Mouse (Mus musculus) cerebellum, adult 9-10 months (tissue): ENCODE measurements at regions not wholly inside any gene's neighbourhood (a gene's known extent, or its start where the extent isn't known, plus 50 kb on each side); places are given as distances from the start of the nearest gene placed in this dataset.

Experiments used
- DNase-seq: peaks from one replicate; pipeline ENCODE4 v3.0.0; 2022

GRCm38 (mm10) chr4:127619870-127620269 is 261.9 kb upstream of the Gjb5 start:
- DNase-seq, result no peak

- DNase-seq, result peak; percentile 21
These were observed 254.8 kb upstream of the Gjb5 start for GRCm38 (mm10) chr4:127612761-127613160.

DNA sequence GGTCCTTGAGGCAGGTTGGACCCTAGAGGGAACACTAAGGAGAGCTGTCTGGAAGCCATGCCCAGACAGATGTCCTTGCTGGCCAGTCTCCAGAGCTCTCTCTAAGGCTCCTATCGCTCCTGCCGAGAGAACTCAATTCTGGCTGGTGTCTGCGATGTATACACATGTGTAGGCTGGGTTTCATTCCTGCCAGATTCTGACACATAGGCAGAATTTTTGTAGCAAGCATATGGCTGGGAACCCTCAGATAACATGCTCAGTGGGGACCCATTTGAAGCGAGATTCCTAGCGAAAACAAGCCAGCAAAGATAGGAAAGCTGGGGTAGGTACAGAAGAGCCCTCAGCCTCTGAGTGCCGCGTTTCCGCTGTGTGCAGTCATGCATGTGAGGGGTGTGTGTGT is 242.9 kb upstream of the Gjb5 start:
- no peak for DNase-seq

GRCm38 (mm10) chr4:127598610-127599009 is 240.6 kb upstream of the Gjb5 start:
- DNase-seq, result no peak

DNA sequence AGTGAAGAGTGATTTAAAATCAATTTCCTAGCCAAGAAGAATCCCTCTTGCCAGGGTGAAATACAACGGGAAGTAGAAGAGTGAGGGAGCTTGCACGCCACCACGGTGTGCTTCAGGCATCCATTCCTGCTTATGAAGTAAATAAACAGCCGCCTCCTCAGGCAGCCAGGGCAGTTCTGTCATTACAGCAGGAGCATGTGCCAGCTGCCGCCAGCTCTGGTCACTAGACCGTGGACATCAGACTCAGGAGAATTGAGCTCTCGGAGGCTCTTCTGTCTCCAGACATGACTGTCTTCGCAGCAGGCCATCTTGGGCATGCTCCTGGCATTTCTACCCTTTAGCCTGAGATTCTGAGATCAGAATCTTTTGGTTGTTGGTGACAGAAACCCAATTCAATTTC is 236.1 kb upstream of the Gjb5 start:
- no peak for DNase-seq

DNA sequence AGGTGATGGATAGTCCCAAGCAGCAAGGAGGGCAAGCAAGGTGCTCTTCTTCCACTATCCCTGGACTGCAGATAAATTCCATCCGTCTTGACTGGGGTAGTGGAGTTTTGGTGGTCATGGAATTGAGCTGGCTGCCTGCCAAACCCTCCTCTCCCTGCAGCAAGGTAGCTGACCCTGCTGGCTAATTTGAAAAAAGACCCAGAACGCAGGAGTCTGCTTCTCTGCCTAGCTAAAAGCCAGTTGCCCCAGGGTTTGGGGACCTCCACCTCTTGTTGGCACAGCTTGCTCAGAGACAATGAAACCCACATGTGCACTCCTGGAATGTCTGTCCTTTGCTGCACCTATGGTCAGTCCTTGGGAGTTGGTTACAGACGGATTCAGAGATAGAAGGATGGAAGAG is 233.6 kb upstream of the Gjb5 start:
- DNase-seq, result no peak

GRCm38 (mm10) chr4:127586822-127587221 is 228.8 kb upstream of the Gjb5 start:
- no peak for DNase-seq

DNA sequence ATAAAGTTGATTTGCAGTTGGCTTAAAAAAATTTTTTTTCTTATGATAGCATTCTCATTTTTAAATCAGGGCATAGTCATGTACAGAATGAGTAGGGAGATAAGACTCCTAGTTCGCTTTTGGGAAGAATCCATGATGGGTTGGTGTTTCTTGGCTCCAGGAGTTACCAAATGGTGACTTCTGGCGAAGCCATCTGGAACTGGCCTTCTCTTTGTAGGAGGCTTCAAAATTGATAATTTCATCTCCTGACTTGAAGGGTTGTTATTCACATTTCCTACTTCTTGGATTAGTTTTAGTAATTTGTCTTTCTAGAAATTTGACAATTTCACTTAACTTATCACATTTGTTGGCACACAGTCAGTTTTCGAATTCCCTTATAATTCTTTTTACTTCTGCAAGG is 218.5 kb upstream of the Gjb5 start:
- DNase-seq, result peak; percentile 16

GRCm38 (mm10) chr4:127562602-127563001 is 204.6 kb upstream of the Gjb5 start:
- no peak for DNase-seq

DNA sequence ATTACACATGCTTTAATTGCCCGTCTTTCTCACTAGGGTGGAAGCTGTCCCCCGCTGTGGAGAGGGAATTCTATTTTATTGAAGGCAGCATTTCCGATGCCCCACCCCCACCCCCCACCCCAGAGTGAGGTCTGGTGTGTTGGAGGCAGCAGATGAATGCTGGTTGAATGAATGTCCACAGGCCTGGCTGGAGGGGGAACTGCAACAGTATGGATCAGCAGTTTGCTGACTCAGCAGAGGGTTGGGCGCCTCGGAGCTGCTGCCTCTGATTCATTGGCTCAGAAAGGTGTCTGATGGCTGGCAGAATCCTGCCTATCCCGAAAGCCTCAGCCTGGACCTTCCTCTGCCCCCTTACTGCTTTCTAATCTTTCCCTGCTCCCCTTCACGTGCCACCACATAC is 200.6 kb upstream of the Gjb5 start:
- no peak for DNase-seq

- DNase-seq, result no peak
These were observed 194.7 kb upstream of the Gjb5 start for GRCm38 (mm10) chr4:127552456-127553225.

DNA sequence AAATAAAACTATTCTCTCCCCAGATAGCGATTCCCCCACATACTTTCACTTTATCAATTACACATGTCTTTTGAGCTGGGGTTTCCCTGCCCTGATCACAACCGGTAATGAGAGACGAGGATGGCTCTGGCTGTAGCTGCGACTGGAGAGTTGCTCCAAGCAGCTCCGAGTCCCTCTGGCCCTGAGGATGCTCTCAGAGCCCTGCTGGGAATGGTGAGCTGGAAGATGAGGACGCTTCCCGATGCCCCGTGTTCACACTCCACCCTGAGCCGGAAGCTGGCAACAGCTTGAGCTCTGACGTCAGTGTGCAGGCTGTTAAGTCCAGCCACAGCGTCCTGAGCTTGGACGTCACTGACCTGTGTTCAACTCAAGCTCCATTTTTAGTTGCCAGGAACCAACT is 191.6 kb upstream of the Gjb5 start:
- no peak for DNase-seq

- no peak for DNase-seq
These were observed 191.0 kb upstream of the Gjb5 start for GRCm38 (mm10) chr4:127549018-127549417.

DNA sequence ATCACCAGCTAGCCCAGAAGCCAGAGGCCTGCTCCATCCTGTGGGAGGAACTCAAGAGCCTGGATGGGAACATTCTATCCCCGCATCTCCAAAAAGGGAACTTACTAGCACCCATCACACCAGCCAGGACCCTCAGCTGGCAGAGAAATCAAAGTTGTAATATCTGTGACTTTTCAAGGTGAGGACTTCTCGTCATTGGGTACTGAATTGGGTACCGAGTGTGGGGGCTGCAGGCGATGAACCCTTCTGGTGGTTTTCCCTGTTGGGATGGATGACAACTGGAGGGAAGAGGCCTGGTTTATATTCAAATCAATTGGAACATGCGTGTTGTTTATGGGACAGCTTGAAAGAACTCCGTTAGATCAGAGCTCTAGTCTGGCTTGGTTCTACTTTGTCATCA is 187.1 kb upstream of the Gjb5 start:
- DNase-seq, result no peak

DNA sequence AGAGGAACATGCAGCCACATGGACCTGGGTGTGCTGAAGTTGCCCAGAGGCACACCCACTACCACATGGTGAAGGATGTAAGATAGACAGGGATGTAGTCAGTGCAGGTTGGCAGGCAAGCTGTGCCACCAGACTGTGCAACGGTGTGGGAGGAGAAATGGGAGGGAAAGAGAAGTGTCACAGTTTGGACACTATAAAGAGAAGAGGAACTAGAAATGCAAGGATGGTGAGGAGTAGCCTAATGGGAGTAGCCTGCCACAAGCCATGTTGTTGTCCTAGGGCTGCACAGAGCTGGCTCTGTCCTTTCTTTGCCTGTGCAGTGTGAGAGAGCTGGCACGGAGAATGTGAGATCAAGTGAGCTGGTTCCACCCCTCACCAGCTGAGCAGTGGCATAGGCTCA is 185.3 kb upstream of the Gjb5 start:
- DNase-seq, result no peak

GRCm38 (mm10) chr4:127542771-127543170 is 184.8 kb upstream of the Gjb5 start:
- no peak for DNase-seq

DNA sequence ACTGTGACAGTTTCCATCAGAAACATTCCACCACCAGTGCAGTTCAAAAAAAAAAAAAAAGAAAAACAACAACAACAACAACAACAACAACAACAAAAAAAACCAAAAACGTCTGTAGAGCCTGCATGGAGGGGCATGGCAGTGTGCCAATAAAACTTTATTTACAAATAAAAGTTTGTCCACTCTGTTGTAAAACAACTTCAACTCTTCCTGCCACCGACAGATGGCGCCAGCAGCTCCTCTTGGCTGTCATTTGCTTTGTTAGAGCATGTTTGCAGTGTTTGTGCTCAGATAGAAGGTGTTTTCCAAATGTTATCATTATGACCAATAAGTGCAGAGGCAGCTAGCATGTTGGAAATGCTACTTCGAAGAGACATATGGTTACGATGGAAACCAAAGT is 179.0 kb upstream of the Gjb5 start:
- no peak for DNase-seq

GRCm38 (mm10) chr4:127535630-127536029 is 177.6 kb upstream of the Gjb5 start:
- DNase-seq, result no peak

DNA sequence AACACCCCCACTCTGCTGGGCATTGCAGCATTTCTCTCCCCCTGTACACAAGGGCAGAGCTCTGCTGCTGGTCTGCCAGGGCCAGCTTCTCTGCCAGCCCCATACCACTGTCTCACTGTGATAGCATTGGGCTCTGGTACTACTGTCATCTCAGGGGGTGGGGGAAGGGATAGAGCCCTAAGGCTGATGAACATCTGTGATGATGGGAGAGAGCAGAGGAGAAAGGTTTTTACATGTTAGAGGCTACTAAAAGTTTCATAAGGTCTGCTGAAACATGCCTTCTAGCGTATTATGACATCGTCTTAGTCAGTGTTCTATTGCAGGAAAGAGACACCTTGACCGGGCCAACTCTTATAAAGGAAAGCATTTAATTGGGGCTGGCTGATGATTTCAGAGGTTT is 176.4 kb upstream of the Gjb5 start:
- DNase-seq, result no peak

DNA sequence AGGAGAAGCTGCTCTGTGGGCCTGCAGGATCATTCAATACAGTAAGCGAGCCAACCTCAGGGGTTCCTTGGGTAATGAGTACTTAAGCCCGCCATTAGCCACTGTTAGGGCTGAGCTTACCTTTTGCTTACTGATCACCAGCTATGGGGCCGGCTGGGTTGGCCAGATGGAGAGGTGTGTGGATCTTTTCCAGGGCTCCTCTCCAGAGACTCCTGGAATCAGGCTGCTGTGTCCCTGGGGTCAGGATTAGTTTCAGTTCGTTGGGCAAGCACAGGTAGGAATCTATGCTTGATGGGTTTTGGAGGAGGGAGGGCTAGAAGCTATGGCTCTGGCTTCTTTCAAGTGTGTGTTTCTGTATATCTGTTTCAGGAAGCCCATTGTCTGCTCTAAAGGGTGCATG is 175.7 kb upstream of the Gjb5 start:
- DNase-seq, result no peak

GRCm38 (mm10) chr4:127530779-127531178 is 172.8 kb upstream of the Gjb5 start:
- no peak for DNase-seq

GRCm38 (mm10) chr4:127522151-127522550 is 164.2 kb upstream of the Gjb5 start:
- no peak for DNase-seq

DNA sequence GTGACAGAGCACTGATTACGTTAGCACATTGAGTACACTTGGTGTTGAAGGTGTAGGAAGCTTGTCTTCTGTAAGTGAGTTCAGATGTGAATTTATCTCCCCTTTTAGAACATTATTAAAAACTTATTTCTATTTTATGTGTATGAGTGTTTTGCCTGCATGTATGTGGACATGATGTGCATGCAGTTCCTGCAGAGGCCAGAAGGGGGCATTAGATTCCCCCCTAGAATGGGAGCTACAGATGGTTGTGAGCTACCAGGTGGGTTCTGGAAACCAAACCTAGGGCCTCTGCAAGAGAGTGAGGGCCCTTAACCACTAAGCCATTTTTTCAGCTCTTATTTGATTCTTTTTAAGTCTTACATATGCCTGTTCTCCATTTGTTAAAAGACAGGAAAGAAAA is 160.0 kb upstream of the Gjb5 start:
- no peak for DNase-seq

DNA sequence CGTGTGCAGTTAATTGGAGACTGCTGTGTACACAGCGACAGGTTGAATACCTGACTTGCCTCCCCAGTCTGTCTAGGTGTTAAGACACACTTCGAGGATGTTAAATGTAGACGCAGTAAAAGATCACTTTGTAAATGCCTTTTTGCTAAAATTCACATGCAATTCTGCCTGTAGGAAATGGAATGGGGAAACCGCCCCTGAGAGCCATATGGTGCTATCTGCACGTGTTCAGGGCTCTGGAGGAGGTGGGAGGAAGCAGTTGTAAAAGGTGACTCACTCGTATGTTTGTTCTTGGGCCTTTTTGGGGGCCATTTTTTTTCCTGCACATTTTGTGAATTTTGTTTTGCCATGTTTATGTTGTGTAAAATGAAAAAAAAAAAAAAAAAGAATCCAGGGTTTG is 159.6 kb upstream of the Gjb5 start:
- no peak for DNase-seq

DNA sequence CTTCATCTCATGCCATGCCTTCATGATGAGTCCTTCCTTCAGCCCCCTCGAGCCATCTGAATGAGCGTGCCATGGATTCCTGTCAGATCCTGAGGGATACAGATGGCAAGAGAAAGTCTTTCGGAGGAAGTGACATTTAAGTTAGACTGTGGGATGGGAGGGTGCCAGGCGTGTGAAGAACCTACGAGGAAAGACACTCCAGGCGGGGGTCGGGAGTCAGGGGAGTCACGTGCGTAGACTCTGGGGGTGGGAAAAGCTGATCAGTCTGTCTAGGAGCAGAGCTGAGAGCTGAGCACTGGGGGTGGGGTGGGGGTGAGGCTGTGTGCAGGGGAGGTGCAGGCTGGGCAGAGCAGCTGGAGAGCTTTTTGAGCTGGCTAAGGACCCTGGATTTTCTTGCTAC is 152.0 kb upstream of the Gjb5 start:
- DNase-seq, result no peak

- no peak for DNase-seq
These were observed 144.6 kb upstream of the Gjb5 start for GRCm38 (mm10) chr4:127502621-127503020.
